Mouse (Mus musculus) left cerebral cortex, adult 11 months (tissue): ENCODE measurements around the gene Usp6nl.

Experiments used
- DNase-seq: peaks from one replicate; pipeline ENCODE4 v3.0.0; 2022; ENCODE audit warnings: low spot score

The Usp6nl gene

DNA sequence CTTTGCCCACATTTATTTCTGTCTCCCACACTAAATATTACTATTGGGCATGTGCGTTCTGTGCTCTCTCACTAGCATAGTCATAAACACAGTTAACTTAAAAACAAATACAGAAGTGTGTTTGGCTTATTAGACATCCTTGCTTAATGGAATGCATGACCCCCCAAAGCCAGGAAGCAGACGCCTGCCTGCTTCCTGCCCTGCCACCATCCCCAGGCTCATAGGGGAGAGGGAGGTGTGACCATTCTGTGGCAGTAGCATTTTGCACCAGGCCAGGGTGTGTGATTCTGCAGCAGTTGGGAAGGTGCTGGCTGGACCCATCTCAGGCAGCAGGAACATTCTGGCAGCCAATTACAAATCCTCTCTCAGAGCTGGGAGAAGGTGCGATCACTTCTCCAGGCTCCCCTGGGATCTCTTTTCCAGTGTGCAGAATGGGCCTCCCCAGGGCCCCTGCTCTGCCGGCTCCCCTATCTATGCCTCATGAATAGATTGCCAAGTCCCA is 148.7 kb downstream of the Usp6nl start:
- no peak for DNase-seq

DNA sequence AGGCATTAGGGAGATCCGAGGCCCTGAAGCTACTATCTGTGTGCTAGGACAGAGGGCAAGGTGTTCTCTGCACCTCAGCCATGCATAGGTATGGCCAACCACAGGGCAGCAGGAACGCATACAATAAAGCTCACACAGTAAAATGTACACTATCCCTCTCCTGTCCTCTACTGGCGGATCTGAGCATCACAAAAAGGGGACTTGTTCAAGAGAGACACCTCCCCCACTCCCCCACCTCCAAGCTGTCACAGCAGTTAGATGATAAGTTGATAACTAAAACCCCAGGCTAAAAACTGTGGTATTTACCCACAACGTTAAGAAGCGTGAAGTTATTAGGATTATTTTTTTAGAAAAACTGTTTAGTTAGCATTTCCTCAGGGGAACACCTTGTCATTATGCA is 151.4 kb downstream of the Usp6nl start:
- no peak for DNase-seq

DNA sequence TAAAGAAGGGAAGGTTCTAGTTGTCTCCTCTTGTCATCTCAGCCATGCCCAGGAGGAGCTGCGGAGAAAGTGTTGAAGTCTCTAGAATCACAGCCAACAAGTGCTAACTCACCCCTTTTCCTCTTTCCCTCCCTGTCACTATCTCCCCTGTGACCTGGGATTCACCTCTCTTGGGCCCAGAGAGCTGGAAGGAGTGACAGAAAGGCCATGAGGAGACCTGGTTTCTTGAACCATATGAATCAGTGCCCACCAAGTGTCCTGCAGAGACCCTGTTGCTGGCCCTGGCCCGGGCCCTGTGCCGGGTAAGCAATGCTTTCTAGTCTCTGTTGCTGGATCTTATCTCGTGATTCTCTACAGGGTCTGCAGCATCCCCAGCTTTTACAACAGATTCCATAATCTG is 155.4 kb downstream of the Usp6nl start:
- no peak for DNase-seq

DNA sequence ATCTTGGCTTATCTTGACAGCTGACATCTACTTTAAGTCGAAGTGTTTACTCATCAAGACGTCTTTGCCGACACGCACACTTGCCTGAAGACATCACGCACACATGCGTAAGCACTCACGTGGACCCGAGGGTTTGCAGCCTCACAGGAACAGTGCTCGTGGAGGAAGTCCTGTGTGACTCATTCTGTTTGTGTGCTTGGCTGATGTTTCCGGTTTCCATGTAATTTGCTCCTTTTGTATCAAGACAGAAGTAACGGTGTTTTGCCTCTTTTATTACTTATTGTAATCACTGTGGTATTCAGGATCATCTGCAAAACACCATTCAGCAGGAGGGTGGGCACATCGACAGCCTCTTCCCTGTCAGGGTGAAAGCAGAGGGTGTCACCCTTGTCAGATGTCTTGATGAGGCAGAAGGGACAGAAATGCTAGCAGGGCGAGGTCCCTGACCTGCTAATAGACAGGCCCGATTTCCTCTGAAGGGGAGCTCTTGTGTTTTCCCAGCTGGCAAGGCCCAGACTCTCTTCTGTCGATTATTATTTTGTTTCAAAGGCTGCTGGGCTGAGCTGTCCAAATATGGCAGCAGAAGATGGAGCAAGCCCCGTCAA is 156.0 kb downstream of the Usp6nl start:
- no peak for DNase-seq

DNA sequence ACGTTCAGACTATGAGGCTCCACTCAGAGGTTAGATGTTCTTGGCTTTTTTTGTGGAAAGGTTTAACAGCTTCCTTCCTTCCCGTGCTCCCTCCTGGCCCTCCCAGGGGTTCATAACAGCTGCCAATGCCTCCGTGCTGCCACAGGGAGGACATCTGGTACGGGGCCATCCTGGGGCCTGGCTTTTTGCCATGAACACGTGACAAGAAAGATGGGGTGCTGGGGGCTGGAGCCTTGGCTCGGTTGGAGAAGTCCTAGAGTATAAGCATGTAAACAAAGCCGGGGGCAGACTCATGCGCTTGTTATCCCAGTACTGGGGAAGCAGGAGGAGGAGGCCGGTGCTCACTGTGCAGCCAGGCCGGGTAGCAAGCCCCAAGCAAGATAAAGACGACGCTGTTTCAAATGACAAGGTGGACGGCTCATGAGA is 156.5 kb downstream of the Usp6nl start:
- no peak for DNase-seq

DNA sequence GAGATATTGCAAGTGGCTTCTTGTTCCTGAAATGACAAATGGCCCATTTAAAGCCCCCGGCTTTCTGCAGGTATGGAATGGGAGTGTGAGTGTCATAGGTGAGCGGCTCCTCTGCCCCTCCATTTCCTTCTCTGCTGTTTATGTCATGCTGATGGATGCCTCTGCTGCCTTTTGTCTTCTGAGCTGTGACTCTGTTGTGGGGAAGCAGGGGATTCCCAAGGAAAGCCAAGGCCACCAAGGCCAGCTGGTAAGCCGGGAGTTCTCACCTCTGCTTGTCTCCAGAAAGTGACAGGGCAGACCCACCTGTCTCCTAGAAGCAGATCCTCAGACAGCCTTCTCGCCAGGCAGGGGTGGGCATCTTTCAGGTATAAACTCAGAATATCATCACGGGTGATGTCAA is 157.2 kb downstream of the Usp6nl start:
- no peak for DNase-seq

DNA sequence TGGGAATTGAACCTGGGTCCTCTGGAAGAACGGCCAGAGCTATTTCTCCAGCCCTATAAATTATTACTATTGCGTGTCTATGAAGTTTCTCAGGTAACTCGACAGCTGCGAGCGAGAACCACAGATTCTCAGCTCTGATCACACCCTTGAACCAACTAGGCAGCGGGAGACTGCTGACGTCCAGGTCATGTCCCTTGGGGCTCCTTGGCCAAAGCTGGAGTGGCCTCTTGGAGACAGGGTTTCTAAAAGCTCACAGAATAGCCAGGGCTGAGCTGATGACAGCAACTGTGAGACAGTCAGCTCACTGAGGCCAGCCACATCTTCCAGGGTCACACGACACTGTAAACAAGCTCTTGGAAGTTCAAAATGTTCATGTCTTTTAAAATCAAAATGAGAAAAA is 159.5 kb downstream of the Usp6nl start:
- DNase-seq = no peak

DNA sequence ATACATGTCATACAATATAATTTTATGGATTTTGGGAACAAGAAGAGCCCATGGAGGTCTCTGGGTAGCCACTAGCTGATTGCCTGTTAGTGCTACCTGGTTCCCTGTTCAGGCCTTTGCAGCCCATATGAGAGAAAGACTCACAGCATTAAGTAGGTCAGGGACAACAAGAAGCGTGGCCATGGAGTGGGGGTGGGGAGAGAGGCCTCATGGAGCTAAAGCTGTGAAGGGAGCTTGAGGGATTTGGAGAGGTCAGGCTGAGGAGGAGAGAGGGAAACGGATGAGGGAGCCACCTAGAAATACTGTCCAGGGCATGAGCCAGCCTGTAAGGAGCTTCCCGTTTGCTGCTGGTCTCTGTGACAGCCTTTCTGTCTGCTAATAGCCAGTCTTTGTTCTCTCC is 159.9 kb downstream of the Usp6nl start:
- no peak for DNase-seq

DNA sequence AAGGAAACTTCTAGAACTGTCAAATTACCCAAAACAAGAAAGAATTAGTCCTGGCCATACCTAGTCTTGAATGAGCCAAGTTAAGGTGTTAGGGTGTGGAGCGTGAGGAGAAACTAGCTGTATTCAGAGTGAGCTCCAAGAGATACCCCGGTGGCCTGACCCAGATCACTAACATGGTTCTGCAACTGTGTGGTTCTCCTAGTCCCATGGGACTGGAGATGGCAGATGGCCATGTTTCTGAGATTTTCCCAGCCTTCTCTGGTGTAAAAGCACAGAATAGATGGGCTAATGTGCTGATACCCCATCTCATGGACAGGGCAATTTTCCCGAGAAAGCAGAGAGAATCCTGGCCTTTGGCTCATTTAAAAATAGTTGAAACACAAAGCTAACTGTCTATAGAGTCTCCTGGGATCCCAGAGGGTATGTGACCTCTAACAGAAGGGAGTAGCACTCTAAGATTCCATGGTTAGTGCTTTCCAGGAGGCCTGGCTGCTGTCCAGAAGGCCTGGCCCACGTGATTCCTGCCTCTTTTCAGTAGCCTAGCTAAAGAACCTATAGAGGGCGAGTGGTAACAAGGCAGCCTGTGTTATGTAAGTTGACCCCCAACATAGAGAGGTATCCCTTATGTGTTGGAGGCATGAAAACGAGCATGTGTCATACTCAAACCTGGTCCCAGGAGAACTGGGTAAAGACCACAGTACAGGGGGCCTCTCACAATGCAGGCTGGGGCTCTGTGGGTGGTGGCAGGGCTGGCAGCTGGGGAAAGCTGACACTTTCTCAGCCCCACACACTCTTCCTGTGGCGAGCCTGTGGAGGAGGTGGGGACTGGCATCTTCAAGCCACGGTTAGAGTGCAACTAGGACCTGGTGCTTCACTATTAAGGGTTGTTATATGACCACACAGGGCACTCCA is 160.9 kb downstream of the Usp6nl start:
- DNase-seq = no peak

DNA sequence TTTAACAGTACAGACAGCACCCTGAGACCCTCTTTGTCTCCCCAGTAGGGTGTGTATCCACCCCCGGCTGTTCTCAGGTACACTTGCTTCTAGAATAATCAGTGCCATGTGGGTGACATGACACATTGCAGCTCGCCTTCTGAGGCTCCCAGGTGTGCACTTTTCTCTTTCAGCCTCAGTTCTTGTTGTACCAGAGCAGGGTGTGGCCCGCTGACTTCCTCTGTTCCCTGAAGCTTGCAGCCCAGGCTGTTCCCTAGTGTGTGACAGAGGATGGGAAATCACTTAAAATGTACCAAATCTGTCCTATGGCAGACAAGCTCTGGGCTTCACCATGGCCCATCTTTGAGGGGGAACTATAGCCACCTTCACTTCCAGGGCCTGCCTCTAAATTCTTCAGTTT is 161.7 kb downstream of the Usp6nl start:
- no peak for DNase-seq

DNA sequence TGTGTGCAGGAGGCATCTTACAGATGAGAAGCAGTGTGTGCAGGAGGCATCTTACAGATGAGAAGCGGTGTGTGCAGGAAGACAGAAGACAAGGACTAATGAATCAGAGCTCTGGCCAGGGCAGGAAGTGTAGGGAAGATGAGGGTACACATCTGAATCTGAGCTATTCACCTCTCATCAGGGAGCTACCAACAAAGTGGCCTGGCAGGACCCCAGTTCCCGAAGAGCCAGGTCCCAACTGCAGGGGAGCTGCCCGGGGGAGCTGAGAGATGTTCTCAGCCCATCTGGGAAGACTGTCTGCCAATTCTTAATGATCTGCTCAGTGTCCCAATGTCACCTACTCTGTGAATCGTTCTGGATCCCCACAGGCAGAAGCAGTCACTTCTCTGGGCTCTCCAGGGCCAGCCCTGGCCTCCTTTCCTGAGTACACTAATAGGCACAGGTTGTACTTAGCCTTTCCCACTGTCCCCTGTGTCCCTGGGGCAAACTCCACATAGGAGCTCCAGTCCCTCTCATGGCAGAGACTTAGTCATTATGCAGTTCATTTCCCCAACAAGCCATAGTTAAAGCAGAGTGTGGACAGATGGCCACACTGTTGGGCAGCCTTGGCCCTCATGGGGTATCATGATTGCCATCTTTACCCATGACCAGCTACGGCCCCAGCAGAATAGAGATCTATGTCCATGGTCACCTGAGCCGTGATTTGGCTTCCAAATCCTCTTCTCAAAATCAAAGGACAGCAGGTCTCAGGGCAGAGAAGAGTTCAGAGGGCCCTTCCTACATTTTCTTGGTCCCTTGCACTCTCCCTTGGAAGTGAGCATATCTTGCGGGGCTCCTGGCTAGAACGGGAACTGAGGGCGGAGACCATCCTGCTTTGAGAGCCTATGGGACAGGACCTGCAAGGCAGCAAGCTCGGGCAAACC is 165.4 kb downstream of the Usp6nl start:
- no peak for DNase-seq

DNA sequence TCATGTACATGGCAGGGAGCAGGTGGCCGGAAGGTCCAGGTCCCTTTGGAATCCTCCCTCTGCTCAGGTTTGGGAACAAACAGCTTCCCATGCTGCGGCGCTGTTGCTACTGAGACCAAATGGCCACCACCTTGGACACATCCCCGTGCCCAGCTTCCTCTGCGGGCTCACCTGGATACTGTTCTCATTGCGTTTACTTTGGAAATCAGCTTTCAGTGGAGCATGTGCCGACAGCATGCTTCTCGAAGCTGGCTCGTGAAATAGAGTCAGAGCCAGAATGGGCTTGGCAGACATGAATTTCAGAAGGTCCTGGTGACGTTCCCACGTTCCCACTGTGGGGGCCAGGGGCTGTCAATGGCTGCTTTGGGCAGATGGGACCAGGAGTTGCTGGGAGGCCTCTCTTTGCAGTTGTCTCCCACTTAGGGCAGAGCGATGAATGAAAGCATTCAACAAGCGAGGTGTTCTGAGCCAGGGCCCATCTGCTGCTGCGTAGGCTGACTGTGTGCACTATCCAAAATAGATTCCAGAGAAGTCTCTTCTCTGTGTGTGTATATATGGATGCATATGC is 166.1 kb downstream of the Usp6nl start:
- no peak for DNase-seq

DNA sequence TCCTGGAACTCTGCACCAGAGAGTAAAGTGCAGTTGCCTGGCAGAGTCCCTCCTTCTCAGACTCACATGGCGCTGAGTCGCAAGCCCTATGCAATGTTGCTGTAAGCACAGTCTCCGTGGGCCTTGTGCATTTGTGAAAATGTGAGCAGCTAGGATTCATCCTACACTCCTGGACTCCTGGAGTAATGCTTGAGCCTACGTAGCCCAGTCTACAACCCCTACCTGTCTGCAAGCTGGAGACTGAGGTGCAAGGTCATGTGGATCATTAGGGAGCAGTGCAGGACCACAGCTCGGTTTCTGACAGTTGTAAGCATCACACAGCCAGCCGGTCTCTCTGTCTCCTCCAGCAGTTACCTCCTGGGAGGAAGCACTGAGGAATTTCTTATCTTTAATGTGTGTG is 167.6 kb downstream of the Usp6nl start:
- DNase-seq = no peak

DNA sequence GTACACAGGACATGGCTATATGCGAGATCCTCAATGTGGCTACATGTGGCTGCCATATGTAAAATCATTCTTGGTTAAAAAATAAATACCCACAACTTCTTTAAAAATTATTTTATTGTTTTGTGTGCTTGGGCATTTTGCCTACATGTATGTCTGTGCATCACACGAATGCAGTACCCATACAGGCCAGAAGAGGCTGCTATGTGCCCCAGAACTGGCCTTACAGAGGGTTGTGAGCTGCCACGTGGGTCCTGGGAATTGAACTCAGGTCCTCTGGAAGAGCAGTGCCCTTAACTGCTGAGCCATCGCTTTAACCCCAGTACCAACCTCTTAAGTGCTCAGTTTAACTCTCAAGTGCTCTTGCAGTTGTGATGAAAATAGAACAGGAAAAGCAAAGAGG is 168.4 kb downstream of the Usp6nl start:
- DNase-seq = no peak

DNA sequence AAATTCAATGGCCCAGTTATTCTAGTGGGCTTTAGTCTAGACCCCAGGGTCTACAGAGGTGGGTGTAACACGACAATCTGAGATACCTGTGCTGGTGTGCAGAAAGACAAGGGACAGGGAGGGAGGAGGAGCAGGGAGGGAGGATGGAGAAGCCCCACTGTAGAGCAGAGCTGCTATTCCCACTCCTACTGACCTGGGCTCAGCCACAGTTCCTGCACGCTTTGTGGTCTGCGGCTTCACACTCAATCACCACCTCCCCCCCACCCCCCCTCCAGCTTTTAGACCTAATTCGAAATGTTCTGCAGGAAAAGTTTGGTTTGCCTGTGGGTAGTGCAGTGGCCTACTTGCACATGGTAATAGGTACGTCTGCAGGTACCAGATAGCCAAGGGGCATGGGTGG is 171.4 kb downstream of the Usp6nl start:
- DNase-seq = no peak
